Mouse (Mus musculus): Measurements from ENCODE around the gene Zbtb5. TPM values are rescaled to one million over a fixed set of nuclear protein-coding genes. Genes with fewer than 3 reads are reported as not detected.
"Not testable (repeated sequence)": the region's sequence is repeated elsewhere in the genome, so short reads cannot be mapped to it uniquely, and the experiment has no call there.

The Zbtb5 gene
- total RNA-seq, 2 experiments from 2014 or later, result 11.5 to 17.6 TPM

GRCm38 (mm10) chr4:45011581-45012104 lies 569 bp downstream of the Zbtb5 start:
- DNase-seq, result peak; percentile 84

GRCm38 (mm10) chr4:45010806-45011415 lies 1.3 kb downstream of the Zbtb5 start:
- peak; percentile 72 for DNase-seq

- DNase-seq, result peak; percentile 50
Measured at GRCm38 (mm10) chr4:45005452-45005851, 6.8 kb downstream of the Zbtb5 start.

- DNase-seq, result no peak
Measured at GRCm38 (mm10) chr4:45000001-45000400, 12.2 kb downstream of the Zbtb5 start.

- DNase-seq, result no peak
Measured at GRCm38 (mm10) chr4:44998071-44998470, 14.1 kb downstream of the Zbtb5 start.

GRCm38 (mm10) chr4:44994776-44995175 lies 17.4 kb downstream of the Zbtb5 start:
- DNase-seq, result no peak

- no peak for DNase-seq
Measured at GRCm38 (mm10) chr4:44993847-44994246, 18.4 kb downstream of the Zbtb5 start.

GRCm38 (mm10) chr4:44993179-44993578 lies 19.0 kb downstream of the Zbtb5 start:
- not testable (repeated sequence) for DNase-seq

GRCm38 (mm10) chr4:44992330-44992729 lies 19.9 kb downstream of the Zbtb5 start:
- DNase-seq, result not testable (repeated sequence)

GRCm38 (mm10) chr4:44990560-44990959 lies 21.7 kb downstream of the Zbtb5 start:
- DNase-seq, result no peak

GRCm38 (mm10) chr4:44983131-44983740 lies 29.0 kb downstream of the Zbtb5 start:
- peak; percentile 71 for DNase-seq

- no peak for DNase-seq
Measured at GRCm38 (mm10) chr4:44982440-44983130, 29.6 kb downstream of the Zbtb5 start.

GRCm38 (mm10) chr4:44981974-44982287 lies 30.3 kb downstream of the Zbtb5 start:
- no peak for DNase-seq

- DNase-seq, result peak; percentile 97
Measured at GRCm38 (mm10) chr4:44981280-44981973, 30.8 kb downstream of the Zbtb5 start, which contains the start of gene Grhpr. TSS of gene Grhpr (plus strand) at chr4:44981395.

GRCm38 (mm10) chr4:44979794-44980338 lies 32.3 kb downstream of the Zbtb5 start:
- peak; percentile 79 for DNase-seq

- DNase-seq, result no peak
Measured at GRCm38 (mm10) chr4:44978175-44978574, 34.0 kb downstream of the Zbtb5 start.

GRCm38 (mm10) chr4:44976921-44977710 lies 35.1 kb downstream of the Zbtb5 start:
- no peak for DNase-seq

GRCm38 (mm10) chr4:44976026-44976615 lies 36.1 kb downstream of the Zbtb5 start:
- no peak for DNase-seq

GRCm38 (mm10) chr4:44974331-44974730 lies 37.9 kb downstream of the Zbtb5 start:
- DNase-seq, result no peak

GRCm38 (mm10) chr4:44973871-44974270 lies 38.3 kb downstream of the Zbtb5 start:
- DNase-seq, result no peak

- peak; percentile 94 for DNase-seq
Measured at GRCm38 (mm10) chr4:44973450-44973849, 38.8 kb downstream of the Zbtb5 start.

Data from adrenal gland, postnatal 10 days (tissue).